Mouse (Mus musculus): ENCODE data around the gene Itgb2l. TPM values are rescaled to one million over a fixed set of nuclear protein-coding genes. Genes with fewer than 3 reads are reported as not detected.

Itgb2l gene
- 0.07 TPM for polyA plus RNA-seq (2012; fragmentation: generic; extraction: Trizol)

DNA sequence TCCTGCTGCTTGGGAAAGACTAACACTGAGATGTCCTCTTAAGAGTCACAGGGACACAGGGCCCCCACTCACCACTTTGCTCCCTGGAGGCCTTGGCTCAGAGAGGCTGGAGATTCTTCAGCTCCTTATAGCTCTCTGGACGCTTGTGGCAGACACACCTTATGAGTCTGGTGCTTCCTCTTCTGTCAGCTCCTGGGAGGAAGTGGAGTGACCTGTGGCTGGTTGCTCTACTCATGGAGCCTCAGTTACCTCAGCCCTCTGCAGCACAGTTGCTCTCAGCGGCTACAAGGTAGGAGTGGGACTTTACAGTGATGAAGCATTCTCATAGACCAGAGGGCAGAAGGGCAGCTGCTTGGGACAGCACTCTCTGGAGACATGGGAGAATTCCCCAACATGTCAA lies at the start of gene Itgb2l:
TSS of gene Itgb2l (minus strand) at position 152 of the 400 bp plus-strand sequence.
- Histone ChIP-seq H3ac (ENCODE audit: control insufficient read depth, insufficient read length) (no peak within 1 kb of the TSS), H3K36me3 (ENCODE audit: control insufficient read depth, insufficient read depth) (no peaks in the 10 kb centered on the region), H3K4me3 (no peak within 1 kb of the TSS), H3K4me2 (ENCODE audit: low read depth) (no peak within 1 kb of the TSS), H3K79me2 (ENCODE audit: control insufficient read depth, insufficient read depth) (no peaks in the 10 kb centered on the region), H3K27me3 (ENCODE audit: control insufficient read depth, insufficient read depth, insufficient read length) (no peaks in the 10 kb centered on the region)
- TF ChIP-seq MAX (IDR thresholded peaks at IDR 0.05; ENCODE audit: low read depth) (no peak), SRF (IDR thresholded peaks at IDR 0.05; ENCODE audit: control insufficient read depth, insufficient read length, low read depth) (no peak), E2F4 (IDR thresholded peaks at IDR 0.05; ENCODE audit: insufficient read depth) (no peak), POLR2AphosphoS2 (IDR thresholded peaks at IDR 0.05; ENCODE audit: insufficient read length, low read depth) (no peak), CEBPB (IDR thresholded peaks at IDR 0.05; ENCODE audit: insufficient read depth, poor library complexity, severe bottlenecking) (no peak), TCF12 (IDR thresholded peaks at IDR 0.05; ENCODE audit: insufficient read depth, poor library complexity, severe bottlenecking) (no peak), MYOD1 (IDR thresholded peaks at IDR 0.05; ENCODE audit: control insufficient read depth in 1 of 3, insufficient read length in 2 of 3, low read depth in 2 of 3) (no peak), TCF3 (IDR thresholded peaks at IDR 0.05; ENCODE audit: insufficient read length, low read depth) (no peak), MYOG (IDR thresholded peaks at IDR 0.05; ENCODE audit: control insufficient read depth in 1 of 3, insufficient read depth in 1 of 3, insufficient read length in 2 of 3, low read depth in 2 of 3) (no peak), USF1 (IDR thresholded peaks at IDR 0.05; ENCODE audit: low read depth) (no peak), POLR2A (IDR thresholded peaks at IDR 0.05; ENCODE audit: insufficient read length, low read depth) (no peak), REST (IDR thresholded peaks at IDR 0.05; ENCODE audit: insufficient read depth, insufficient read length) (no peak)

DNA sequence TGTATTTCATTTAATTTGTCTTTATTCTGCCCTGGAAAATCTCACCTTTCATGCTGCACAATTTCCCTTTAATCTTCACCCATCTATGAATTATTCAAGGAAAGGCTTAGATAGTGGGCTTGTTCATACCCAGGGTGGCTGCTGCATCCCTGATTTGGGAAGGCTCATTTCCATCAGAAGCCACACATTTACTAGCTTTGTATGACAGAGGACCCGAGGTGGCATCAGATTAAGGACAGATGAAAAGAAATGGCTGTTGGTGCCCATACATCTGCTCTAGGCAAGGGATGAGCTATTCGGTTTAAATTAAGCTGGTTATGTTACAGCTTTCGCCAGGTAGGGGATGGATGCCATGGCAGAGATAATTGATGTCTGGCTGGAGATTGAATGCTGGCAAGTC lies 48.1 kb upstream of the Itgb2l start:
- Histone ChIP-seq H3K4me3 (no peak overlapping the region), H3K79me2 (ENCODE audit: control insufficient read depth, insufficient read depth) (no peaks in the 10 kb centered on the region), H3K4me2 (ENCODE audit: low read depth) (no peak overlapping the region), H3K36me3 (ENCODE audit: control insufficient read depth, insufficient read depth) (no peaks in the 10 kb centered on the region), H3ac (ENCODE audit: control insufficient read depth, insufficient read length) (no peak overlapping the region), H3K27me3 (ENCODE audit: control insufficient read depth, insufficient read depth, insufficient read length) (peaks cover 27% of the 10 kb centered on the region)
- TF ChIP-seq POLR2AphosphoS2 (IDR thresholded peaks at IDR 0.05; ENCODE audit: insufficient read length, low read depth): no peak
- no peak for TF ChIP-seq MYOG (IDR thresholded peaks at IDR 0.05; ENCODE audit: control insufficient read depth in 1 of 3, insufficient read depth in 1 of 3, insufficient read length in 2 of 3, low read depth in 2 of 3)
- TF ChIP-seq E2F4 (IDR thresholded peaks at IDR 0.05; ENCODE audit: insufficient read depth): no peak
- TF ChIP-seq TCF3 (IDR thresholded peaks at IDR 0.05; ENCODE audit: insufficient read length, low read depth): no peak
- no peak for TF ChIP-seq POLR2A (IDR thresholded peaks at IDR 0.05; ENCODE audit: insufficient read length, low read depth)
- no peak for TF ChIP-seq SRF (IDR thresholded peaks at IDR 0.05; ENCODE audit: control insufficient read depth, insufficient read length, low read depth)
- TF ChIP-seq MYOD1 (IDR thresholded peaks at IDR 0.05; ENCODE audit: control insufficient read depth in 1 of 3, insufficient read length in 2 of 3, low read depth in 2 of 3): no peak
- TF ChIP-seq MAX (IDR thresholded peaks at IDR 0.05; ENCODE audit: low read depth): no peak
- TF ChIP-seq CEBPB (IDR thresholded peaks at IDR 0.05; ENCODE audit: insufficient read depth, poor library complexity, severe bottlenecking): no peak
- no peak for TF ChIP-seq TCF12 (IDR thresholded peaks at IDR 0.05; ENCODE audit: insufficient read depth, poor library complexity, severe bottlenecking)
- TF ChIP-seq USF1 (IDR thresholded peaks at IDR 0.05; ENCODE audit: low read depth): no peak
- no peak for TF ChIP-seq REST (IDR thresholded peaks at IDR 0.05; ENCODE audit: insufficient read depth, insufficient read length)

DNA sequence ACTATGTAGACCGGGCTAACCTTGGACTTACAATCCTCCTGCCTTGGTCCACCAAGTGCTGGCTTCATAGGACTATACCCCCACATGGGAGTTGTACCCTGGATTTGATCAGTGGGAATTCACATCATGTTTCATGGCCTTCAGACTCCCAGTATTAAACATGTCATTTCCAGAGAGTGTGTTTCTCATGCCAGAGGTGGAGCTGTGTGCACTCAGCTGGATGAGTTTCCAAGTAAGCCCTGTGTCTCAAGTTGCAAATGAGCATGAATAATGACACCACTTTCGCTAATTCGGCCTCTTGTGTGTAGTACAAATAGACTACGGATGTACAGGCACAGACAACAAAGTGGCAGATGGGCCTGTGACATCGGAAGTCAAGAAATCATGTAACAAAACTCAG lies 44.6 kb upstream of the Itgb2l start:
- no peak for TF ChIP-seq USF1 (IDR thresholded peaks at IDR 0.05; ENCODE audit: low read depth)
- TF ChIP-seq TCF12 (IDR thresholded peaks at IDR 0.05; ENCODE audit: insufficient read depth, poor library complexity, severe bottlenecking): no peak
- TF ChIP-seq MYOD1 (IDR thresholded peaks at IDR 0.05; ENCODE audit: control insufficient read depth in 1 of 3, insufficient read length in 2 of 3, low read depth in 2 of 3): no peak
- TF ChIP-seq REST (IDR thresholded peaks at IDR 0.05; ENCODE audit: insufficient read depth, insufficient read length): no peak
- TF ChIP-seq POLR2AphosphoS2 (IDR thresholded peaks at IDR 0.05; ENCODE audit: insufficient read length, low read depth): no peak
- TF ChIP-seq TCF3 (IDR thresholded peaks at IDR 0.05; ENCODE audit: insufficient read length, low read depth): no peak
- TF ChIP-seq POLR2A (IDR thresholded peaks at IDR 0.05; ENCODE audit: insufficient read length, low read depth): no peak
- TF ChIP-seq CEBPB (IDR thresholded peaks at IDR 0.05; ENCODE audit: insufficient read depth, poor library complexity, severe bottlenecking): no peak
- no peak for TF ChIP-seq MAX (IDR thresholded peaks at IDR 0.05; ENCODE audit: low read depth)
- TF ChIP-seq SRF (IDR thresholded peaks at IDR 0.05; ENCODE audit: control insufficient read depth, insufficient read length, low read depth): no peak
- no peak for TF ChIP-seq MYOG (IDR thresholded peaks at IDR 0.05; ENCODE audit: control insufficient read depth in 1 of 3, insufficient read depth in 1 of 3, insufficient read length in 2 of 3, low read depth in 2 of 3)
- TF ChIP-seq E2F4 (IDR thresholded peaks at IDR 0.05; ENCODE audit: insufficient read depth): no peak

DNA sequence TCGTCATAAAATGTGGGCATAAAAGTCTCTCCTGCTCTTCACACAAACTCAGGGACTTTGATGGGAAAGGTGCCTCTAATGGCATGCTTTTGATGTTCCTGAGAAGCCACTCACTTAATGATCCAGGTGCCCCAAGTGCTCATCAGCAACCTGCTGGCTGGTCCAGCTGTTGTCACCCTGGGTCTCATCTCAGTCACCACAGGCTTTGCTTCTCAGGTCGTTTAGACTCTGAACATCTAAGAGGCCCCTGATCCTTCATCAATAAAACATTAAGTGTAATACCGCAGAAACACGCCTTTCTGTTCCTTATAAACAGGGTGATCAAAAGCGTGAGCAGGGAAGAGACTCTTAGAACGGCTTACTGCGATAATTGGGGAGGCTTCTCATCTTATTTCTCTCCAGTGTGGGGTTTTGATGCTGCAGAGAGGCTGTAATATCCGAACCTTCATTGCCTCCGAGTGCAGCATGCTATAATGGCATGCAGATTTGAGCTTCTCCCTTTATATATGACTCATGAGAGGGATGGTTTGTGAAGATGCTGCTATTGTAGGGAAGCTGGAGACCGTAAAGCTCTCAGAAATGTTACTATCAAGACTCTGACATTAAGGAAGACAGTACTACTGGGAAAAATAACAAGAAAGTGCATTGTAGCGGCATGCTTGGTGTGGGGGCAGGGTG lies 43.7 kb upstream of the Itgb2l start:
- Histone ChIP-seq H3K27me3 (ENCODE audit: control insufficient read depth, insufficient read depth, insufficient read length) (peaks cover 17% of the 10 kb centered on the region), H3K4me2 (ENCODE audit: low read depth) (no peak overlapping the region), H3K79me2 (ENCODE audit: control insufficient read depth, insufficient read depth) (no peaks in the 10 kb centered on the region), H3K4me3 (no peak overlapping the region), H3ac (ENCODE audit: control insufficient read depth, insufficient read length) (no peak overlapping the region), H3K36me3 (ENCODE audit: control insufficient read depth, insufficient read depth) (no peaks in the 10 kb centered on the region)
- TF ChIP-seq E2F4 (IDR thresholded peaks at IDR 0.05; ENCODE audit: insufficient read depth): no peak
- TF ChIP-seq MYOD1 (IDR thresholded peaks at IDR 0.05; ENCODE audit: control insufficient read depth in 1 of 3, insufficient read length in 2 of 3, low read depth in 2 of 3): no peak
- no peak for TF ChIP-seq CEBPB (IDR thresholded peaks at IDR 0.05; ENCODE audit: insufficient read depth, poor library complexity, severe bottlenecking)
- no peak for TF ChIP-seq USF1 (IDR thresholded peaks at IDR 0.05; ENCODE audit: low read depth)
- no peak for TF ChIP-seq MYOG (IDR thresholded peaks at IDR 0.05; ENCODE audit: control insufficient read depth in 1 of 3, insufficient read depth in 1 of 3, insufficient read length in 2 of 3, low read depth in 2 of 3)
- TF ChIP-seq TCF3 (IDR thresholded peaks at IDR 0.05; ENCODE audit: insufficient read length, low read depth): no peak
- TF ChIP-seq POLR2AphosphoS2 (IDR thresholded peaks at IDR 0.05; ENCODE audit: insufficient read length, low read depth): no peak
- no peak for TF ChIP-seq SRF (IDR thresholded peaks at IDR 0.05; ENCODE audit: control insufficient read depth, insufficient read length, low read depth)
- TF ChIP-seq REST (IDR thresholded peaks at IDR 0.05; ENCODE audit: insufficient read depth, insufficient read length): no peak
- no peak for TF ChIP-seq TCF12 (IDR thresholded peaks at IDR 0.05; ENCODE audit: insufficient read depth, poor library complexity, severe bottlenecking)
- no peak for TF ChIP-seq MAX (IDR thresholded peaks at IDR 0.05; ENCODE audit: low read depth)
- TF ChIP-seq POLR2A (IDR thresholded peaks at IDR 0.05; ENCODE audit: insufficient read length, low read depth): no peak

More for the DNA sequence above, 44.6 kb upstream of the Itgb2l start:
- H3ac ChIP-seq (ENCODE audit: control insufficient read depth, insufficient read length): no peak overlapping the region
- H3K4me2 ChIP-seq (ENCODE audit: low read depth): no peak overlapping the region
- no peaks in the 10 kb centered on the region for H3K36me3 ChIP-seq (ENCODE audit: control insufficient read depth, insufficient read depth)
- peaks cover 17% of the 10 kb centered on the region for H3K27me3 ChIP-seq (ENCODE audit: control insufficient read depth, insufficient read depth, insufficient read length)
- no peaks in the 10 kb centered on the region for H3K79me2 ChIP-seq (ENCODE audit: control insufficient read depth, insufficient read depth)
- no peak overlapping the region for H3K4me3 ChIP-seq

Data from myocyte (in vitro differentiated cells).